Mouse (Mus musculus) kidney, adult 2 months (tissue): ENCODE data around the gene Lysmd1.

ENCODE experiments used
- CTCF ChIP-seq: fragments of 200-500 bp; conservative IDR thresholded peaks from 2 replicates; pipeline ENCODE4 v1.5.1; 2011; ENCODE audit warnings: low read depth, mild to moderate bottlenecking, control low read depth, low read length, moderate library complexity, mixed read lengths; ENCODE audit not compliant: insufficient read depth, insufficient read length
- POLR2A ChIP-seq: fragments of 200-500 bp; IDR thresholded peaks from one replicate; pipeline ENCODE4 v1.6.1; 2011; ENCODE audit warnings: low read depth, low read length, control low read depth

DNA sequence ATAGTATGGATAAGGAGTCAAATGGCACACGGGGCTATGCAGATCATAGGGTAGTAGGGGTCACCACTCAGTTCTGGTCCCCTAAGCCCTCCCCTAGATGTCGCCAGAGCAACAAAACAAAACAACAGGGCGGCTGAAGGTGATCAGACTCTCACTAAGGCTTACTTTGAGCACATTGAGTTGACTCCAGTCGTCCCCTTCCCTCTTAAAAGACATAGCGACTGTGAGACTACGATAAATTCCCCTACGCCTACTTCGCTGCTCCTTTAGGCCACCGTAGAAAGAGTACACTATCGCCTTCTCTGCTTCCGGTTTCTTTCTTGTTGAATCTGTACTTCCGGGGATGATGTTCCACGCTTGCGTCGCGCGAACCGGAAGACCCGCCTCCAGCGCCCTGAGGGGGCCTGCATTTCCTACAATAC lies at the start of gene Lysmd1, which contains the start of gene Scnm1:
- 0 out of 2 replicates have a peak, but pooled peaks have one; percentile 24 for TF ChIP-seq CTCF
- TF ChIP-seq POLR2A, result no peak
